Mouse (Mus musculus): ENCODE data around the gene Klb. TPM values are rescaled to one million over a fixed set of nuclear protein-coding genes. Genes with fewer than 3 reads are reported as not detected.

Gene Klb
- total RNA-seq, 2 experiments from 2014 or later, result 0.73 to 0.77 TPM

DNA sequence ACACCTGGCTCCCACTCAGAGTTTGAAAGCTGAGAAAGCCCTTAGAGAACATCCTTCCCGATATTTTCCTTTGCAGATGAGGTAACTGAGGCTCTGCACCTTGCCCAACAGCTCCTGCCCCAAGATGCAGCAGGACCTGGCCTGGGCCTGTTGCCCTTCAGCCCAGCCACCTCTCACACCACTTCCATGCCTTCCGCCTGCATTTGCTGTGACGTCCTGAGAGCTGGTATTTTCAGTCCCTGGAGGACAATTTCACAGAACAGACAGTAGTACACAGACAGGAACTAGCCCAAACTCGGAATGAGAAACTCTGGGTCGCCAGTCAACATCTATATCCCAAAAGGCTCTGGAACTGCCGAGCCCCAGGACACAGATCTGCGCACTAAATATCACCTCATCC, 26.6 kb downstream of the Klb start:
- no peak for DNase-seq

DNA sequence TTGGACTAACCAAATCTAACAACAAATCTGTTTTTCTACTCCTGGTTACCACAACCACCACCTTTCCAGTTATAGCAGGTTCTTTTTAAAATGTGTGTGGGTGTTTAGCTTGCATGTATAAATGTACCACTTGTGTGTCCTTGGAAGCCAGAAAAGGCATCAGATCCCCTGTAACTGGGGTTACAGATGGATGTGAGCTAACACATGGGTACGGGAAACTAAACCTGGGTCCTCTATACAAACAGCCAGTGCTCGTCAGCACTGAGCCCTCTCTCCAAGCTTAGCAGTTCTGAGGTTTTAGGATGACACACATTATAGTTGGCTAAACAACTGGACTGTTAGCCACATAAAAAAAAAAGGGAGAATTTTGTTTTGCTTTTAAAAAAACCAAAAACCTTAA, 37.6 kb downstream of the Klb start:
- DNase-seq, result no peak

DNA sequence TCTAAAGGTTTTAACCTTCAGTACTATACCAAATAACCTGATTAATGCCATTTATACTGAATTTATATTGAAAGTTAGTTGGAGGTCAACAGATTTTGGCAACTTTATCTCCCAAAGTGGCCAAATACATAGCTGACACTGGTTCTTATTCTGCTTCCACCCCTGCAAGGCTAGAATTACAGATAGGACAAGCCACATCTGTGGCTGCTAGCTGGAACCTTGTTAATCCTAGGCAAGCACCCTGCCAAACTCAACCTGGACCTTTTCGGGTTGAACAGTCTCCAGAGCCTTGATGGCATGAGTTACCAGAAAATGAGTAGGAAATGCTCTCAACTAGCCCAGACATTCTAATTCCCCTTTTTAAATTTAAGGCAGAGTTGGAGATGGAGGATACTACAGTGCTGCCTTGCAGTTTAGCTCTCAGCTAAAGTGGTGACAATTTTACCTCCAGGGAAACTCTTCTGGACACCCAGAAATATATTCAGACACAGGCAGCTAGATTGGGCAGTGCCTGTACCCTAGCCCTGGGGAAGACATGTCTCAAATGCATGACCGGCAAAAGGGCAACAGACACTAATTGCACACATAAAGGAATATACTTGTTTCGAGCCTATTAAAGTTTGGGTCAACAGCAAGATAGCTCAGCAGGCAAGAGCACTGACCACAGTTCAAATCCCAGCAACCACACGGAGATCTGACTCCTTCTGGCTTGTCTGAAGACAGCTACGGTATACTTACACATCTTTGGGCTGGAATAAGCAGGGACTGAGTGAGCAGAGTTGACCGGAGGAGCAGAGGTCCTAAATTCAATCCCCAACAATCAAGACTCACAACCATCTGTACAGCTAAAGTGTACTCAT, 39.1 kb downstream of the Klb start:
- DNase-seq, result no peak

DNA sequence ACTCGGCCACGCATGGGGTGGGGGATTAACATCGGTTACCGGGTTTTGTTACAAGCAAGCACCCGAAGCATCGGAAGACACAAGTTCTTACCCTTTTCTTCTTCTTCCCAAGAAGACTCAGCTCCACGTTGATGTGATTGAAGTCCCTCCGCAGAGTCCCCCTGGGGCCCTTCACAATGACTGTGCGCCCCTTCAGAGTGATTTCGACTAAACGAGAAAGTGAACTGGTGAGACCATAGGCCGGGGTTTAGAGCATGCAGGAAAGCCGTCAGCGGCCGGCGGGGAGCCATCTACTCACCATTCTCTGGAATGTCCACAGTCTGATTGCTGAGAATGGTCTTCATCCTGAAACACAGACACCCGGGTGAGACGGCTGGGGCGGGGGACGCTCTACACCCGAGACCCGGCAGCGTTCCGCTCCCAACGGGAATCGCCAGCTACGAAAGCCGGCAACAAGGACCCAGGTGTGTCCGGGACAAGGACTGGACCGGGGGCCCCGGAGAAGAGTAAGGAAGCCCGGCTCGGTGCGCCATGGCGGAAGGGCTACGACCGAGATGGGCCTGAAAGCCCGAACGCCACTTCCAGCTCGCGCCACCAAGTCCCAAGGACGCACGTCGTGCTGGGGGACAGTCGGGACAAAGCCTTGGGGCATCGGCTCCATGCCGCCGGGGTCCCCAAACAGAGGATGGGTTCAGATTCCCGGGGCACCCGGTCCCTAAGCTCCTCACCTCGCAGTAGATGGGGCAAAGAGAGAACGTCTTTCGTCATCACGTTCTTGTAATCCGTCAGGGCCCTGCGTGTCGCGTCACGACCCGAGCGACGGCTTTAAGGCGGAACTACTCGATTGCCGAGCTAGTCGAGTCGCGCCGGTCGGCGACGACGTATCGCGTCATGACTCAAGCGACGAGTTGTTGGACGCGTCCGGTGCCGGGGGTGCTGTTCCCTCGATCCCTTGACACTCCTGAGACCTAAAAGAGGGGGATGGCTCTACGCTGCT, 42.8 kb downstream of the Klb start, which contains the start of the genes Rpl9 and Lias:
TSS of gene Rpl9 (minus strand) at position 797 of the 997 bp plus-strand sequence.
TSS of gene Lias (plus strand) at position 850 of the 997 bp plus-strand sequence.
- peak; percentile 99 for DNase-seq

DNA sequence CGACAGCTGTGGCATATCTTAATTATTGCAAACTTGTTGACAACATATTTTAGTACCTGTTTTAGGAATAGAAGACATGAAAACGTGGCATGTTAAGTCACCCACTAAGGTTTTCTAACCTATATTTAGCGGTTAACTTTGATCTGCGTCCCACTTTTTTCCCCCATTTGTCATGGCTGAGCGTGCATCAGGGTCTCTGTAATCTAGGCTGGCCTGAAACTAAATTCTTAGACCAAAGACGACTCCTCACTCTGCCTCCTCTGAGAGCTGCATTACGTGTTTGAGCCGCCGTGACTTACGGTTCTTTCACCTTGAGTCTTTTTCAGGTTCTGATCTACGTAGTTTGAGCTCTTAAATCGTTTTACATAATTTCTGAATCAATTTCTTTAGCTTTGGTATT, 43.6 kb downstream of the Klb start:
- no peak for DNase-seq

DNA sequence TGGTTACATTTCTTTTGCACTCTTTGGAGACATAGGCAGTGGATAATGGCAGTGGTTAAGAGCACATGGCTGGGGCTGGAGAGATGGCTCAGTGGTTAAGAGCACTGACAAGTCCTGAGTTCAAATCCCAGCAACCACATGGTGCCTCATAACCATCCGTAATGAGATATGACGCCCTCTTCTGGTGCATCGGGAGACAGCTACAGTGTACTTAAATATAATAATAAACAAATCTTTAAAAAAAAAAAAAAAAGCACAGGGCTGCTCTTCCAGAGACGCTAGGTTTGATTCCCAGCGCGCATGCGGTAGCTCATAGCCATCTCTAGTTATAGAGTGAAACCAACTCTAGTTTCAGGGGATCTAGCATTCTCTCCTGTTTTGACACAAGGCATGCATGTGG, 46.3 kb downstream of the Klb start:
- DNase-seq, result no peak

DNA sequence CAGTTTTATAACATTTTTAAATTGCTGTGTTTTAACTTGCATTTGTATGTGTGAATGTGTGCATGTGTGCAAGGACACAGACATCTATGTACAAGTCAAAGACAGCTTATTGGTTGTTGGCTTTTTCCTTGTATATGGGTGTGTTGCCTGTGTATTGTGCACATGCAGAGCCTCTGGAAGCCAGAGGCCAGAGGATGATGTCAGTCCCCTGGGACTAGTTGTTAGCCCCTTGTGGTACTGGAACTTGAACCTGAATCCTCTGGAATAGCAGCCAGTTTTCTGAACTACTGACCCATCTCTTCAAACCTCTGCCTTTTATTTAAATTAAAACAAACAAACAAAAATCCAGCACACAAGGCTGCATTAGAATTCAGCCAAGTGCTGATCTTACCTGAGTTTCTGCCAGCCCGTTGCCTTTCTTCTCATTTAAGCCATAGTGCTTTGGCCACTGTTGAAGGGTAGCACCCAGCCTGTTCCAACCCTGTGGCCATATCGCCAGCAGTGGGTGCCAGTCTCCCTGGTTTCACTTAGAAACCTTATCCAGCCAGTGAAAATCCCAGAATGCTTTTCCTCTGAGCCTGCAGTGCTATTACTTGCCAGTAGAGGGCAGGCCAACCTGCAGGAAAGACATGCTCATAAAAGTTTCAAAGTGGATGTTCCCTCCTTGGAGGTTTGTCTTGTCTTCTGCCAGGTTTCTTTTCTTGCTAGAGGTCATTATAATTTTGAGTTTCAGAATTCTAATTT, 53.3 kb downstream of the Klb start:
- DNase-seq, result peak; percentile 60 to 68

DNA sequence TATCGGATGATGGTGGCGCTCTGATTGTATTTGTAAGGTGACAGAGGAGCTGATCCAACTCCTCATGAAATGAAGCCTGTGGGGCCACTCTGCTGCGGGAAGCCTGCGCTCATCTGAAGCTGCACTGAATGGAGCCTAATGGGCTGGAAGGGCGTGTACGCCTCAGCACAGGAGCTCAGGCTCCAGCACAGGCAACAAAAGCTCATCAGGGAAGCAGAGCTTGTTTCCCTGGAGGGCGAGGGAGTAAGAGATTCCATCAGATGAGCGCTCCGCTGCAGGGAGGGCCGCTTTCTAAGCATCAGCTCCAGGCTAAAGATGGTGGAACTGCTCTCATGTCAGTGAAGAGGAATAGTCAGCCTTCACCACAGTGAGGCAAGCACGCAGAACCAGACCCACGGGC, 59.9 kb downstream of the Klb start:
- no peak for DNase-seq

DNA sequence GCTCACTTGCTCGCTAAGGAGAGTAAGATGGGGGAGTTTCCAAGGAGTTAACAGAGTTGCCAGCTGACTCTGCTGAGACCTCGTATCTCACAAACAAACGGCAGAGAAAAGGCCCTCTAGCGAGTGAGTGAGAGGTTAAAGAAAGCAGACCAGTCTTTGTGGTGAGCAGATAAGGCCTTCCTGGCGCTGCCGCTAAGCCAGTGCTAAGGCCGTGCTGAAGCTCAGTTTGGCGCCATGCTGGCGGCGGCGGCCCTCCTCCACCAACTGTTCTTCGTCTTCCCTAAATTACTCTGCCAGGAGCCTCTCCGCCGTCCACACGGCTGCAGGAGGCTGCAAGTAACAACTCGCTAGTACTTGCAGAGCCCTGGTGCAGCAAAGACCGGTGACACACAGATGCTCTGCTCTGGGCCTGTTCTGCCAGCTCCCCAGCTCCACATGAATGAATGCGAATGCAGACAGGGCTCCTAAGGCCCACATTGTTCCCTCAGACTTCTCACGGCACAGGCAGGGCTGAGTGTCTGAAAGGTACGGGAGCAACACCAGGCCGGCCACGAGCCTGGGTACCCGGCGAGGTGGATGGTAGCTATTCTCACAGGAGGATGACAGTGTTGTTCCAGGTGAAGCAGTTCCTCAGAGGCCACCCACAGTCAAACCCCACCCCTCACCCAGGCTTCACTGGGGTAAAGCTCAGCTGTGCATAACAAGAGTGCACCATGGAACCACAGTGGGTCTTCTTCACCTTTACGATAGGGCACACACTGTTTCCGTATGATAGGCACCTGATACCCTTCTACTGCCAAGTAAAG, 67.7 kb downstream of the Klb start:
- DNase-seq, result no peak

DNA sequence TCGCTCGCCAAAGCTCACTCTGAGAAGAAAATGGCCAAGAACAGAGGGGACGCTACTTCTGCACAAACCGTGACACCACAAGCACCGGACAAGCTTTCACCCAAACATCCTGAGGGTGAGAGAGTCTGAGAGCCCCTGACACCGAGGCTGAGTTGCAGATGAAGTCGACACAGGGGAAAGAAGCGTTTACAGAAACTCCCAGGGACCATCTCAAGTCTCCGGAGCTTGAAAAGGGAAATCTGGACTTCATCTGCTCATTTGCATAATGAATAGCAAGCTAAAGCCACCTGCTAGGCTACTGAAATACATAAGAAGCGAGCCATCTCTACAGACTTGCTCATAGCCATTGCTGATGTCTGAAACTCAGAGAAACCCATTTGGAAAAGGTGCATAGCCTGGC, 71.0 kb downstream of the Klb start:
- DNase-seq, result no peak

DNA sequence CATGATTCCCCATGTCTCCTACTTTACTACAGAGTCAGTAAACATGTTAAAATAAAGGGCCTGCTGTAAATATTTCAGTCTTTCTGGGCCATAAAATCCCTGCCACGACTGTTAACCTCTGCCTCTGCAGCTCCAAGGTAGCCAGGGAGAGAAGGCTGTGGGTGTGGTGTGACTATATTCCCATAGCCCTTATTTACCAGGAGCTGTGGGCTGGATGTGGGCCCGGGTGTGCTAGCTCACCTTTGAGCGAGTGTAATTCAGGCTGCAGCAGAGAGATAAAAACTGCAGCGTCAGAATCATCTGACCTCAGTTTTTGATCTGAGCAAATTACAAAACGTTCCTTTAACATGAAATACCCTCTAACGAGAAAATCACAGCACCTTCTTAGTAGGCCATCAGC, 72.7 kb downstream of the Klb start:
- DNase-seq, result no peak

DNA sequence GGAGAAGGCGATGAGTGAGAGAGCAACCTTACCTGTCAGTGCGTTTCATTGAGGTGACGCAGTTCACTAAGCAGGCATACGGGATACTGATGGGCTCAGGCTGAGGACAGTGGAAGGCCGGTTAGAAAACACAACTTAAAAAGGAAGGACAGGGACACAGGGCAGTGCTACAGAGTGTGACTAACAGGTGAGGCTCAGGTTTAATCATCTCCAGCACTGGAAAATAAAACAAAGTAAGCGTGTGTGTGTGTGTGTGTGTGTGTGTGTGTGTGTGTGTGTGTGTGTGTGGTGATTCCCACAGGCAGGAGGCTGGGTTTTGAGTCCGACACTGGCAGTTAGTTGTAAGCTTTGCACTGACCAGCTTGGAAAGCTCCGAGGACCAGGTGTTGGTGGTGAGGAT, 74.7 kb downstream of the Klb start:
- no peak for DNase-seq

DNA sequence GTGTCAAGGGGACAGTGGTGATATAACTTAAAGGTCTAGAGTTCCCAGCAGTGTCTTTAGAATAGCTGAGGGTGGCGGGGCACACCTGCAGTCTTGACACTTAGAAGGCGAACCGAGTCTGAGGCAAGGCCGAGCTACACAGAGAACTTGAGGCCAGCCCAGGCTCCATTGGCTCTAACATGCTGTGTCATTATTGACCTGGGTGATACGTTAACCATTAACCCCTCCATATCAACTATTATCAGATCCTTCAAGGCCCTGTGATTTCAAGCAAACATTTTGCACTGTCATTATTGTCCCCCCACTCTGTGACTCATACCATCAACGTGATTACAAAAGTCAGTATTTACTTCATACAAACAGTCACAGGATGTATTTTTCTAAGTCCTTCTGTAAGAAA, 76.1 kb downstream of the Klb start:
- no peak for DNase-seq

DNA sequence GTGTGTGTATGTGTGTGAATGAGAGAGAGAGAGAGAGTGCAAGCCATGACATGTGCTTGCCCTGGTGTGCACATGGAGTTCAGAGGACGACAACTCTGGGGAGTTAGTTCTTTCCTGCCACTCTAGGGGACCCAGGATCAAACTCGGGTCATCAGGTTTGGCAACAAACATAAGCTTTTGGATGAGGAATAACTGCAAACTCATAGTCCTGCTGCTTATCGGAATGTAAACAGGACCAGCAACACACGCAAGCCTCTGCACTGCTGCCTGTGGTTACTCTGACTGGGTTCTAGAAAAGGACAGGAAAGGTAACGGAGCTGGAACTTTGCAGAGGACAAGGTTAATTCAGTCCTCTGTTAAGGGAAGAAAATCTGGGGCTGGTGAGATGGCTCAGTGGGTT, 77.1 kb downstream of the Klb start:
- DNase-seq, result no peak

DNA sequence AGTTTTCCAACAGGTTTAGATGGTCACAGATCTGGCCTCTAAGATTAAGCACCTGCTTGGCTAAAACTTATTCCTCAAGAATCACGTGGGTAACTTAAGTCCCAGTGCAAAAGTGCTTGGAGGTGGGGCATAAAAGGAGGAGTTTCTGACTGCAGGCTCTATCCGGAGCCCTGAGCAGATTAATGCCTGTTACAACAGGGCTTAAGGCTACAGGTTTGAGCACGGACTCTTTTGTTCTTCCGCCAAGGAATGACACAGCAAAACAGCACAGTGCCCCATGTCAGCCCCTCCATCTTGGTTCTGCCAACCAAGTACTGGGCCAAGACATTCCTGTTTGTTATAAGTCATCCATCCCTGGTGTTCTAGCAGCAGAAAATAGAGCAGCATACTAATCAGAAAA, 80.2 kb downstream of the Klb start:
- DNase-seq, result no peak

DNA sequence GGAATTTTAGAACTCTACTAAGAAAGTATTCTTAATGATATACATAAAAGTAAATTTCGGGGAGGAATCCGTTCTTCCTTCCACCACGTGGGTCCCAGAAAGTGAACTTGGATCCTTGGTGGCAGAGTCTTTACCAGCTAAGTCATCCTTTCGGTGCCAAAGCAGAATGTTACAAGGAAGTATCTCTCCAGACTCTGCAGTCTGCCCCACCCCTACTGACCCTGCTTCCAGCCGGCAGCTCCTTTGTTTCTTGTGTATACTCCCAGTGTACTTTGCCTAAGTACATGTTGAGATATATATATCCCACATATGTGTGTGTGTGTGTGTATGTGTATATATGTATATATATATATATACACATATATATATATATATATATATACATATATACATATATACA, 81.3 kb downstream of the Klb start:
- no peak for DNase-seq

Other genes starting within 250 kb of the Klb start
- 10 to 100 TPM; 62.7 to 63.2 TPM for gene Klhl5, start 240.8 kb upstream of the Klb start, total RNA-seq (2021)
- 10 to 100 TPM; 19.4 to 21.2 TPM for gene Wdr19, start 148.6 kb upstream of the Klb start, total RNA-seq (2021)
- 10 to 100 TPM; 30.1 to 35.6 TPM for gene Rfc1, start 12.6 kb upstream of the Klb start, total RNA-seq (2021)
- gene Rpl9, start 43.1 kb downstream of the Klb start, total RNA-seq (2021), result 100 to 1,000 TPM; 658 to 682 TPM
- gene Lias, start 43.2 kb downstream of the Klb start, total RNA-seq (2021), result 10 to 100 TPM; 27.7 to 30.0 TPM
- 10 to 100 TPM; 34.1 to 37.9 TPM for gene Ugdh, start 87.6 kb downstream of the Klb start, total RNA-seq (2021)
- 1 to 10 TPM; 4.5 to 7.7 TPM for gene Gm43552, start 144.5 kb downstream of the Klb start, total RNA-seq (2021)
- gene Smim14, start 188.9 kb downstream of the Klb start, total RNA-seq (2021), result 100 to 1,000 TPM; 162 to 169 TPM
- 100 to 1,000 TPM; 131 to 135 TPM for gene Ube2k, start 188.9 kb downstream of the Klb start, total RNA-seq (2021)